Mouse (Mus musculus) liver, embryonic 14.5 days (tissue): Measurements from ENCODE around the gene Scyl2.
A peak's percentile ranks its signal among the peaks of the same experiment; 100 is the strongest.

Source experiments
- CTCF ChIP-seq: IDR thresholded peaks from 2 replicates; pipeline ENCODE4 v1.5.1; 2016; ENCODE audit warnings: antibody characterized with exemption, low read depth, control low read depth
- EP300 ChIP-seq: IDR thresholded peaks from 2 replicates; pipeline ENCODE4 v1.6.1; 2016; ENCODE audit warnings: antibody characterized with exemption, low read depth

GRCm38 (mm10) chr10:89687455-89687854 lies 1.4 kb upstream of the Scyl2 start:
- TF ChIP-seq CTCF (no peak), EP300 (peak; percentile 67)
